ENCODE assay signal across 17 mouse cellular contexts in genomic region chr9:60008936-60009335, GRCm38 (mm10). TPM values are rescaled to one million over a fixed set of nuclear protein-coding genes. Genes with fewer than 3 reads are reported as not detected.
DNase-seq lines count a peak whose midpoint lies in the region; ATAC-seq and TF ChIP-seq lines count a peak whose summit lies in the region.
"Had no signal": no experiment of that assay in that cellular context is flagged by ENCODE, and none has a peak within 500 bp of the region (broad histone marks: within the 10 kb centered on the region; RNA-seq: fewer than 3 reads in every experiment).

No protein-coding gene starts in this region.

- DNase-seq in heart, adult 2 months = no peak
- peak; percentile 25 for DNase-seq in liver, postnatal 0 days
- no peak for DNase-seq in liver
- peak; percentile 12 for DNase-seq in cerebellum, adult 11-12 months
- peak; percentile 27 for DNase-seq in heart, postnatal 4 days
- no peak for DNase-seq in spleen, adult 18-20 months
- DNase-seq: gastrocnemius, postnatal 14 days; liver, embryonic 13.5 days; lung, postnatal 36 days; midbrain, embryonic 14.5 days had no signal

- H3K4me2 ChIP-seq in heart, embryonic 13.5 days = no peak overlapping the region
- no peak overlapping the region for H3K4me2 ChIP-seq in liver, postnatal 0 days (ENCODE audit: low read depth, low read length)
- H3K4me2 ChIP-seq: forebrain, embryonic 12.5 days; hindbrain, embryonic 15.5 days; liver, embryonic 13.5 days had no signal

- no peak for TF ChIP-seq CTCF in heart, adult 2 months (IDR thresholded peaks at IDR 0.05)
- no peak for TF ChIP-seq CTCF in liver, postnatal 0 days (IDR thresholded peaks at IDR 0.05; ENCODE audit: low read depth)

- intact Hi-C loops in heart, adult 2 months (cut with DNase I) = no loop called here

- H3K9ac ChIP-seq in heart, embryonic 13.5 days = no peak overlapping the region; the same call in 1 of the 2 replicates
- no peak overlapping the region for H3K9ac ChIP-seq in heart, adult 2 months (ENCODE audit: low read depth, low read length)
- H3K9ac ChIP-seq in liver, postnatal 0 days (replicated peaks) = no peak overlapping the region
- H3K9ac ChIP-seq: forebrain, embryonic 12.5 days; hindbrain, embryonic 15.5 days; liver, embryonic 13.5 days had no signal

- no peaks in the 10 kb centered on the region for H3K79me2 ChIP-seq in heart, adult 2 months (replicated peaks; ENCODE audit: control insufficient read depth, insufficient read depth, low read length)

- no peaks in the 10 kb centered on the region for H3K27me3 ChIP-seq in heart, embryonic 13.5 days (replicated peaks)
- H3K27me3 ChIP-seq in heart, adult 2 months (ENCODE audit: control insufficient read depth, insufficient read depth, low read length) = no peaks in the 10 kb centered on the region
- H3K27me3 ChIP-seq in liver, postnatal 0 days (ENCODE audit: insufficient read depth, low read length) = no peaks in the 10 kb centered on the region
- H3K27me3 ChIP-seq: forebrain, embryonic 12.5 days; hindbrain, embryonic 15.5 days; liver, embryonic 13.5 days had no signal

- peak overlapping the region; percentile 65 for H3K27ac ChIP-seq in heart, embryonic 13.5 days (replicated peaks)
- H3K27ac ChIP-seq in heart, adult 2 months = no peak overlapping the region
- no peak overlapping the region for H3K27ac ChIP-seq in liver, postnatal 0 days (ENCODE audit: low read depth)
- H3K27ac ChIP-seq: forebrain, embryonic 12.5 days; hindbrain, embryonic 15.5 days; liver, embryonic 13.5 days had no signal

- H3K36me3 ChIP-seq in heart, embryonic 13.5 days = no peaks in the 10 kb centered on the region
- no peaks in the 10 kb centered on the region for H3K36me3 ChIP-seq in heart, adult 2 months (ENCODE audit: control insufficient read depth, insufficient read depth, low read length)
- no peaks in the 10 kb centered on the region for H3K36me3 ChIP-seq in liver, postnatal 0 days (replicated peaks; ENCODE audit: insufficient read depth, low read length)
- H3K36me3 ChIP-seq: forebrain, embryonic 12.5 days; hindbrain, embryonic 15.5 days; liver, embryonic 13.5 days had no signal

- H3K9me3 ChIP-seq in heart, embryonic 13.5 days = no peaks in the 10 kb centered on the region
- H3K9me3 ChIP-seq in liver, postnatal 0 days (ENCODE audit: low read length) = no peaks in the 10 kb centered on the region
- H3K9me3 ChIP-seq: forebrain, embryonic 12.5 days; hindbrain, embryonic 15.5 days; liver, embryonic 13.5 days had no signal

- H3K4me3 ChIP-seq in heart, embryonic 13.5 days = no peak overlapping the region
- H3K4me3 ChIP-seq in heart, adult 2 months = no peak overlapping the region
- no peak overlapping the region for H3K4me3 ChIP-seq in liver, postnatal 0 days (ENCODE audit: low read depth, low read length)
- H3K4me3 ChIP-seq: forebrain, embryonic 12.5 days; hindbrain, embryonic 15.5 days; liver, embryonic 13.5 days had no signal

- peaks cover 16% of the 10 kb centered on the region for H3K4me1 ChIP-seq in heart, embryonic 13.5 days
- H3K4me1 ChIP-seq in heart, adult 2 months (ENCODE audit: control insufficient read depth, insufficient read depth, low read length) = no peaks in the 10 kb centered on the region
- no peaks in the 10 kb centered on the region for H3K4me1 ChIP-seq in liver, postnatal 0 days (ENCODE audit: insufficient read depth)
- H3K4me1 ChIP-seq: liver, embryonic 13.5 days had no signal

- TF ChIP-seq POLR2A in heart, adult 2 months (IDR thresholded peaks at IDR 0.05; ENCODE audit: insufficient read depth, low read depth, low read length) = no peak

- 37% methylated on average over 7 of the region's 7 CpGs for WGBS in heart, embryonic 13.5 days
- 42% methylated on average over 7 of the region's 7 CpGs for WGBS in heart, adult 2 months
- WGBS in liver, postnatal 0 days (ENCODE audit: insufficient replicate concordance) = 56% methylated on average over 7 of the region's 7 CpGs

- no peak for TF ChIP-seq EP300 in heart, adult 2 months (IDR thresholded peaks at IDR 0.05; ENCODE audit: insufficient read depth, low read depth, low read length)
- no peak for TF ChIP-seq EP300 in liver, postnatal 0 days (IDR thresholded peaks at IDR 0.05; ENCODE audit: low read depth)

- no peak for ATAC-seq in heart, embryonic 13.5 days (ENCODE audit: extremely low read depth, insufficient number of reproducible peaks, low FRiP score, low TSS enrichment)
- ATAC-seq in liver, postnatal 0 days = no peak
- no peak for ATAC-seq in erythroblast, adult 5-6 weeks (replicated peaks; ENCODE audit: low FRiP score, poor library complexity, severe bottlenecking)
- ATAC-seq: CD4-positive, CD25-positive, alpha-beta regulatory T cell, adult 4 months had no signal

RNA-seq across cellular contexts. Expression of gene Nr2e3, which starts 48.5 kb away (rescaled TPM):
- polyA plus RNA-seq in heart, embryonic 13.5 days (2015; fragmentation: Nextera tagmentation; extraction: Ambion mirVana) = not detected in 2 replicates
- total RNA-seq in heart, adult 2 months (2021) = not detected
- not detected in 2 replicates for polyA plus RNA-seq in heart, adult 2 months (2012; rRNA removed)
- polyA plus RNA-seq in liver, postnatal 0 days (2015; fragmentation: Nextera tagmentation; extraction: Ambion mirVana) = not detected in 2 replicates
- total RNA-seq in heart, postnatal 4 days (2021) = not detected
- not detected in 2 replicates for total RNA-seq in erythroblast, adult 5-6 weeks (2015; ENCODE audit: low replicate concordance)
- 0.28 TPM in 1 of 2 replicates, not detected in the other for total RNA-seq in erythroblast, adult 5-6 weeks (2017; ENCODE audit: low replicate concordance)
- total RNA-seq: gastrocnemius, postnatal 14 days; left cerebral cortex, adult 18-20 months had no signal
- polyA plus RNA-seq: CD4-positive, CD25-positive, alpha-beta regulatory T cell, adult 4 months; hindbrain, embryonic 15.5 days; liver, embryonic 13.5 days; midbrain, embryonic 14.5 days; spleen, adult 2 months had no signal

Comparison
In these comparisons a context has a peak if more than half of its experiments do, and no peak if none do; other contexts are left out.
1. DNase-seq: peak in liver, postnatal 0 days (single experiment), cerebellum, adult 11-12 months (single experiment) and heart, postnatal 4 days (single experiment); none in heart, adult 2 months (0 of 2), liver (single experiment) and spleen, adult 18-20 months (0 of 2).